Mouse (Mus musculus): ENCODE measurements around the gene Plscr2. TPM values are rescaled to one million over a fixed set of nuclear protein-coding genes. Genes with fewer than 3 reads are reported as not detected.

Plscr2 gene
- polyA plus RNA-seq, 1 experiment from 2014 or later, result 0.69 TPM

Small RNA genes lying within 50 kb of the gene (microRNA-seq; reads per million reads assigned to microRNA genes)
- not detected for gene Mir6386 (ENCODE audit: insufficient number of aligned reads)

Other genes with a start within 250 kb of the Plscr2 start
- gene Plscr5, start 82.7 kb upstream of the Plscr2 start, polyA plus RNA-seq (2014; fragmentation: Nextera tagmentation; extraction: Ambion mirVana), result not detected in 2 replicates
- 31.5 and 32.4 TPM in 2 replicates for gene Plscr1, start 25.9 kb upstream of the Plscr2 start, polyA plus RNA-seq (2014; fragmentation: Nextera tagmentation; extraction: Ambion mirVana)
- gene 1700057G04Rik, start 33.8 kb downstream of the Plscr2 start, polyA plus RNA-seq (2014; fragmentation: Nextera tagmentation; extraction: Ambion mirVana), result not detected in 2 replicates
- 2.0 and 2.2 TPM in 2 replicates for gene Plscr4, start 181.8 kb downstream of the Plscr2 start, polyA plus RNA-seq (2014; fragmentation: Nextera tagmentation; extraction: Ambion mirVana)

Data from forebrain, embryonic 11.5 days (tissue).